Mouse (Mus musculus): Measurements from ENCODE around the gene Hist1h4m. TPM values are rescaled to one million over a fixed set of nuclear protein-coding genes. Genes with fewer than 3 reads are reported as not detected.
A peak's percentile ranks its signal among the peaks of the same experiment; 100 is the strongest.
"Not testable (repeated sequence)": the region's sequence is repeated elsewhere in the genome, so short reads cannot be mapped to it uniquely, and the experiment has no call there.

The Hist1h4m gene
- total RNA-seq, 2 experiments from 2014 or later: 150 to 154 TPM

- DNase-seq; intact Hi-C loops (cut with DNase I; ENCODE audit: low total_unique reads): not testable (repeated sequence)
Measured at GRCm38 (mm10) chr13:21797163-21797562, 14.4 kb upstream of the Hist1h4m start.

DNA sequence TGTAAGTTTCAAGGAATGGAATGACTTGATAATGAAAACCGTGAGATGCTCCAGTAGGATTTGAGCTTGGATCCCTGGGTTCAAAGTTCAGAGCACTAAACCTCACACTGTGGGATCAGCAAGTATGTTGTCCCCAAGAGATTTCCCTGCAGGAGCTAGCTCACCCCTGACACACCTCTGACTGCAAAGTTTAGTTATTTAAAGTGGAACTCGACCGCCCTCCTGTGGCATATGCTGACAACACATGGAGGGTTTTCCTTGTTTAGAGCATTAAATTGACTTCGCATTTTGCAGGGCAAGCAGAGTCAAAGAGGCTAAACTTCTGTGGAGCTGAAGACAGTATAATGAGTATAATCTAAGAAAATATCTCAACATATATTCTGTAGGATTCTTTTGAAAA is 8.5 kb upstream of the Hist1h4m start:
- DNase-seq; intact Hi-C loops (cut with DNase I; ENCODE audit: low total_unique reads): not testable (repeated sequence)

DNA sequence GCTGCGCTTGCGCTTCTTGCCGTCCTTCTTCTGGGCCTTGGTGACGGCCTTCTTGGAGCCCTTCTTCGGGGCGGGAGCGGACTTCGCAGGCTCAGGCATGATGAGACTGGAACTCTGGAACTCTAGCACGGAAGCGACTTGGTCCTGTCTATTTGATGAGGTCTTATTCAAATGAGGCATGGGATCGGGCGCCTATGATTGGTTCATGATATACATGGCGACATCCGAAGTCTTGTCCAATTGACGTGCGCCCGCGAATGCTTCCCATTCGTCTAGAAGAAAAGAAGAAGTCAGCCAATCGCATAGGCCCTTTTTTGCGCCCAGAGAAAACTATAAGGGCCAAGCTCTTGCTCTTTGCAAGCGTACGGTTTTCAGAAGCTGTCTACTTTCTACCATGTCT is 1.5 kb upstream of the Hist1h4m start, which contains the start of the genes Hist1h2bq and Hist1h2ao:
Gene Hist1h2bq, minus strand, starts transcription at position 125 of the 400 bp plus-strand sequence.
Gene Hist1h2ao, plus strand, starts transcription at position 393 of the 400 bp plus-strand sequence.
- DNase-seq; intact Hi-C loops (cut with DNase I; ENCODE audit: low total_unique reads): not testable (repeated sequence)

DNA sequence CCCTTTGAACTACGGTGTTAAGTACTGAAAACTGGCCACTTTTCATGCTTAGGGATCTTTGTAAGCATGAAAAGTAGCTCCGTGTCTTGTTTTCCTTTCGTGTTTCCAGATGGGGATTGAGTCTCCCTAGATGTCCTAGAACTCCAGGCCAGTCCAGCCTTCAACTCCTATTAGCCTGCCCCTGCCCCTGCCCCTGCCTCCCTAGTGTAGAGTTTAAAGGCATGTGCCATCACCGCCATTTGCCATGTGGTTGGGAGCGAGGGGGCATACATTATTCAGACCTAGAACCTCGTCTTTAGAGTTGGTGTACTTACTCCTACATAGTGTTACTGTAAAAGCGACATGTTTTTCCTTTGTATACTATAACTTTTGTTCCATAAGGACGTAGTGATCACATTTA is 472 bp upstream of the Hist1h4m start:
- intact Hi-C loops (cut with DNase I; ENCODE audit: low total_unique reads); DNase-seq: not testable (repeated sequence)

- DNase-seq; intact Hi-C loops (cut with DNase I; ENCODE audit: low total_unique reads): not testable (repeated sequence)
Measured at GRCm38 (mm10) chr13:21812092-21812491, 546 bp downstream of the Hist1h4m start.

- intact Hi-C loops (cut with DNase I; ENCODE audit: low total_unique reads): loop anchor here (10.0 kb wide), 1 partner anchor 215 kb away; the partner anchor contains the start of genes Hist1h2ah and Hist1h2bk
- not testable (repeated sequence) for DNase-seq
Measured at GRCm38 (mm10) chr13:21820082-21820890, 8.7 kb downstream of the Hist1h4m start.

GRCm38 (mm10) chr13:21828511-21828910 is 17.0 kb downstream of the Hist1h4m start:
- DNase-seq: no peak
- intact Hi-C loops (cut with DNase I; ENCODE audit: low total_unique reads): loop anchor here (10.0 kb wide), 1 partner anchor 206 kb away; the partner anchor contains the start of genes Hist1h2ah and Hist1h2bk

DNA sequence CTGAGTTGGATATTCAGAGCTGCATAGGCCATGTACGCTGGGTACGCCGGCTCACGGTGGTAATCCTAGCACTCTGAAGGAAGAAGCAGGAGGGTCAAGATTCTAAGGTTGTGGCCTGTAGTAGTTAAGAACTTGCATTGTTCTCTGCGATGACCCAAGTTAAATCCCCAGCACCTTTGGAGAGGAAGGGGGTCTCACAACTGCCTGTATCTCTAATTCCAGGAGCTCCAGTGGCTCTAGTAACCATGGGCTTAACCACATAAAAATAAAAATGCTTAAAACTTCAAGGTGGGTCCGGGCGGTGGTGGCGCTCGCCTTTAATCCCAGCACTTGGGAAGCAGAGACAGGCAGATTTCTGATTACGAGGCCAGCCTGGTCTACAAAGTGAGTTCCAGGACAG is 18.8 kb downstream of the Hist1h4m start:
- DNase-seq: no peak
- intact Hi-C loops (cut with DNase I; ENCODE audit: low total_unique reads): no loop called here

DNA sequence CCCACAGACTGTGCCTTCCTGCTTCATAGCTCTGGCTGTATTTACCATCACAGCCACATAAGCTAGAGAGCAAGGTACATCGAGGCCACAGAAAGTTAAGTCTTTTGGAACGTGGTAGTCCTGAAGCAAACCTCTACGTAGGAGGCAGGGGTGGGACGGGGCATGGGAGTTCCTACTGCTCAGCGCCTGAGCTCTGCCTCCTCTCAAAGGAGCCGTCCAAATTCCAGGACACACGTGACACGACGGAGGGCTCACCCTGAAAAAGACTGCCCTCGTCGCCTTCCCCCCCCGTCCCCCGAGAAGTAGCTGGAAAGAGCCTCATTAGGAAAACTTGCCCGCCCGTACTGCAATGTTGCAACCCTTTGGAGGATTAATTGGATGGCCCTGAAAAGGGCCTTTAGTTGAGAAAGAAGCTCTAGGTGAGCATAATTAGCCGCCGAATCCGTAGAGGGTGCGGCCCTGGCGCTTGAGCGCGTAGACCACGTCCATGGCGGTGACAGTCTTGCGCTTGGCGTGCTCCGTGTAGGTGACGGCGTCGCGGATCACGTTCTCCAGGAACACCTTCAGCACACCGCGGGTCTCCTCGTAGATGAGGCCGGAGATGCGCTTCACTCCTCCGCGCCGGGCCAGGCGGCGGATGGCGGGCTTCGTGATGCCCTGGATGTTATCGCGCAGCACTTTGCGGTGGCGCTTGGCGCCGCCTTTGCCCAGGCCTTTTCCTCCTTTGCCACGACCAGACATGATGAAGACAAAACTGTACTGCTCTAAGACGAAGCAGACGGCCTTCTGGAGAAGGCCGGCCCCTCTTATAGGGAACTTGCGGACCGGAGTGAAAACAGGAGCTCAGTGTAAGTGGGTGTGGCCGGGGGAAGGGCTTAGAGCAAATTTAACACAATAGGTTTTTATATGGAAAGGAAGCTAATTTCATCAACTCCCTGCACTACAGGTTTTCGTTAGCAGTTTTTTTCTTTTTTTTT is 20.2 kb downstream of the Hist1h4m start, which contains the start of gene Hist1h4n:
Gene Hist1h4n, minus strand, starts transcription at position 779 of the 977 bp plus-strand sequence.
- intact Hi-C loops (cut with DNase I; ENCODE audit: low total_unique reads); DNase-seq: not testable (repeated sequence)

DNA sequence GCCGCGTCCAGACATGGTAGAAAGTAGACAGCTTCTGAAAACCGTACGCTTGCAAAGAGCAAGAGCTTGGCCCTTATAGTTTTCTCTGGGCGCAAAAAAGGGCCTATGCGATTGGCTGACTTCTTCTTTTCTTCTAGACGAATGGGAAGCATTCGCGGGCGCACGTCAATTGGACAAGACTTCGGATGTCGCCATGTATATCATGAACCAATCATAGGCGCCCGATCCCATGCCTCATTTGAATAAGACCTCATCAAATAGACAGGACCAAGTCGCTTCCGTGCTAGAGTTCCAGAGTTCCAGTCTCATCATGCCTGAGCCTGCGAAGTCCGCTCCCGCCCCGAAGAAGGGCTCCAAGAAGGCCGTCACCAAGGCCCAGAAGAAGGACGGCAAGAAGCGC is 21.9 kb downstream of the Hist1h4m start, which contains the start of the genes Hist1h2ap and Hist1h2br:
Gene Hist1h2ap, minus strand, starts transcription at position 47 of the 400 bp plus-strand sequence.
Gene Hist1h2br, plus strand, starts transcription at position 283 of the 400 bp plus-strand sequence.
- DNase-seq; intact Hi-C loops (cut with DNase I; ENCODE audit: low total_unique reads): not testable (repeated sequence)

- DNase-seq; intact Hi-C loops (cut with DNase I; ENCODE audit: low total_unique reads): not testable (repeated sequence)
Measured at GRCm38 (mm10) chr13:21840508-21840907, 29.0 kb downstream of the Hist1h4m start.

DNA sequence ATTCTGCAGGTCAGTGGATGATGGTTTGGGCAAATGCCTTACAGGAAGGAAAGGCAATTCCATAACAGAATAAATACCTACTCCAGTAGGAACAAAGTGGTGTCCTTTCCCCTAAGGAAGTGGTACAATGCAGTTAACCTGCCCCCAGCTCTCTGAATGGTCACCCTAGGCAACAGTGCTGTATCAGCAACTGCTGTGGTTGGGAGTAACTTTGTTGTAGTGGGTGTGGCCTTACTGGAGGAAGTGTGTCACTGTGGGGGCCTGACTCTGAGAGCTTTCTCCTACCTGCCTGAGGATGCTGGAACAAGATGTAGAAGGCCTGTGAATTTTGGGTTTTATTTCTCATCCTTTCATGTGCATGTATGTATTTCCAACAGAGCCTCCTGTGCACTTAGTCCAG is 34.8 kb downstream of the Hist1h4m start:
- DNase-seq; intact Hi-C loops (cut with DNase I; ENCODE audit: low total_unique reads): not testable (repeated sequence)

GRCm38 (mm10) chr13:21847883-21848282 is 36.3 kb downstream of the Hist1h4m start:
- intact Hi-C loops (cut with DNase I; ENCODE audit: low total_unique reads): no loop called here
- DNase-seq: no peak

- DNase-seq: not testable (repeated sequence)
- intact Hi-C loops (cut with DNase I; ENCODE audit: low total_unique reads): loop anchor here (10.0 kb wide), 1 partner anchor 164 kb away; no protein-coding TSS in a partner anchor
Measured at GRCm38 (mm10) chr13:21850696-21851095, 39.1 kb downstream of the Hist1h4m start.

DNA sequence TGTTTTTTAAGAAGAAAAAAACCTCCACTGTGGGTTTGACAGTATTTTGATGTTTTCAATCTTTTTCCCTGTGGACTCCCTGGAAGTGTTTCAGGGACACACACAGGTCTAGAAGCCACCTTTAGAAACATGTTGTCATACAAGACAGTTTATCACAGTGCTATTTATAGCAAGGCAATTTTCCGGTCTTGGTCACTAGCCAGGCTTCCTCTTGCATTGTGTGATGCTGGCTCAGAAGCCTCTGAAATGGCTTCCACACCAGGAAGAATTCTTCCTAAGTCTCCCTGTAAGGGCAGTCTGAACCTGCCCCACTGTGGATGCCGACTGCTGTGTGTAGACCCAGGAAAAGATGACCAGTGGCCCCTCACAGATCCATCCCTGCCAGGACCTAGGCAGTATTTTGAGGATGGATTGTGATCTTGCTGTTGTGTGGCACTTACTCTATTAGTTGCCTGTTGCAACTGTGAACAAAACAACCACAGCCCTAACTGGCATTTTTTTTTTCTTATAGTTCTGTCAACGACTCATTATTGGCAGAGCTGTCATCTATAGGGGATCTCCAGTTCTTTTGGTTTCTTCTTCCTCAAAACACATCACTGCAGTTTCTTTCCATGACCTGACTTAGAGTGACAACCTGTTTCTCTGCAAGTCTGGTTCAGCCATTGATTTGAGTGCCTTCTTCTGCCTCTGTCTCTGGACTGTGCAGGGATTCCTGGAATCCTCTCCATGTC is 40.8 kb downstream of the Hist1h4m start:
- DNase-seq: peak; percentile 24
- intact Hi-C loops (cut with DNase I; ENCODE audit: low total_unique reads): loop anchor here (10.0 kb wide), 1 partner anchor 162 kb away; no protein-coding TSS in a partner anchor

GRCm38 (mm10) chr13:21855146-21855545 is 43.6 kb downstream of the Hist1h4m start:
- peak; percentile 19 for DNase-seq
- intact Hi-C loops (cut with DNase I; ENCODE audit: low total_unique reads): loop anchor here (10.0 kb wide), 1 partner anchor 160 kb away; no protein-coding TSS in a partner anchor

- no peak for DNase-seq
- intact Hi-C loops (cut with DNase I; ENCODE audit: low total_unique reads): loop anchor here (10.0 kb wide), 1 partner anchor 159 kb away; no protein-coding TSS in a partner anchor
Measured at GRCm38 (mm10) chr13:21855698-21856162, 44.2 kb downstream of the Hist1h4m start.

GRCm38 (mm10) chr13:21861608-21862007 is 50.1 kb downstream of the Hist1h4m start:
- DNase-seq: no peak
- intact Hi-C loops (cut with DNase I; ENCODE audit: low total_unique reads): no loop called here

Measured in gastrocnemius, postnatal 14 days (tissue).